Mouse (Mus musculus): ENCODE data around the gene Ift81. TPM values are rescaled to one million over a fixed set of nuclear protein-coding genes. Genes with fewer than 3 reads are reported as not detected.
"Not testable (repeated sequence)": the region's sequence is repeated elsewhere in the genome, so short reads cannot be mapped to it uniquely, and the experiment has no call there.

The Ift81 gene
- 10 to 100 TPM; 28.7 to 29.9 TPM for total RNA-seq (2021)
- long read RNA-seq, transcript Ift81-201 (19 exons, 2,950 nt) = major isoform, 14 of 23 reads
- long read RNA-seq, partial matches to known transcripts = 2 of 23 reads
- long read RNA-seq, other reads (novel, unspliced or antisense) = 7 of 23 reads

- DNase-seq (ENCODE audit: low spot score in 2 of 2) = peak; percentile 99
These were observed at the start of gene Ift81 for GRCm38 (mm10) chr5:122613908-122614732. Gene Ift81 (minus strand): TSS chr5:122614518.

- no peak for DNase-seq (ENCODE audit: low spot score in 2 of 2)
These were observed 48.2 kb upstream of the Ift81 start for GRCm38 (mm10) chr5:122662501-122662900.

- DNase-seq (ENCODE audit: low spot score in 2 of 2) = no peak
These were observed 42.5 kb upstream of the Ift81 start for GRCm38 (mm10) chr5:122656808-122657207.

- DNase-seq (ENCODE audit: low spot score in 2 of 2) = no peak
These were observed 39.9 kb upstream of the Ift81 start for GRCm38 (mm10) chr5:122654268-122654573.

- peak; percentile 15 to 31 for DNase-seq (ENCODE audit: low spot score in 2 of 2)
These were observed 39.3 kb upstream of the Ift81 start for GRCm38 (mm10) chr5:122653446-122654267.

- DNase-seq (ENCODE audit: low spot score in 2 of 2) = no peak
These were observed 38.8 kb upstream of the Ift81 start for GRCm38 (mm10) chr5:122653112-122653445.

GRCm38 (mm10) chr5:122652506-122652905 is 38.2 kb upstream of the Ift81 start:
- no peak for DNase-seq (ENCODE audit: low spot score in 2 of 2)

- DNase-seq (ENCODE audit: low spot score in 2 of 2) = no peak
These were observed 35.8 kb upstream of the Ift81 start for GRCm38 (mm10) chr5:122650100-122650499.

- no peak for DNase-seq (ENCODE audit: low spot score in 2 of 2)
These were observed 34.9 kb upstream of the Ift81 start for GRCm38 (mm10) chr5:122649264-122649663.

- not testable (repeated sequence) for DNase-seq (ENCODE audit: low spot score in 2 of 2)
These were observed 33.6 kb upstream of the Ift81 start for GRCm38 (mm10) chr5:122647952-122648374.

- DNase-seq (ENCODE audit: low spot score in 2 of 2) = peak in 1 of 2 experiments; percentile 18
These were observed 33.1 kb upstream of the Ift81 start for GRCm38 (mm10) chr5:122647256-122647924.

GRCm38 (mm10) chr5:122646050-122646449 is 31.7 kb upstream of the Ift81 start:
- DNase-seq (ENCODE audit: low spot score in 2 of 2) = no peak

GRCm38 (mm10) chr5:122645290-122645689 is 31.0 kb upstream of the Ift81 start:
- no peak for DNase-seq (ENCODE audit: low spot score in 2 of 2)

GRCm38 (mm10) chr5:122644111-122644607 is 29.8 kb upstream of the Ift81 start:
- DNase-seq (ENCODE audit: low spot score in 2 of 2) = peak; percentile 37 to 38

GRCm38 (mm10) chr5:122643701-122644100 is 29.4 kb upstream of the Ift81 start, which contains the start of gene P2rx7:
Gene P2rx7 (plus strand): TSS chr5:122643911.
- DNase-seq (ENCODE audit: low spot score in 2 of 2) = peak; percentile 50 to 70

GRCm38 (mm10) chr5:122639986-122640385 is 25.7 kb upstream of the Ift81 start:
- DNase-seq (ENCODE audit: low spot score in 2 of 2) = no peak

- no peak for DNase-seq (ENCODE audit: low spot score in 2 of 2)
These were observed 25.2 kb upstream of the Ift81 start for GRCm38 (mm10) chr5:122639517-122639916.

- no peak for DNase-seq (ENCODE audit: low spot score in 2 of 2)
These were observed 24.0 kb upstream of the Ift81 start for GRCm38 (mm10) chr5:122638296-122638695.

GRCm38 (mm10) chr5:122636958-122637357 is 22.6 kb upstream of the Ift81 start:
- no peak for DNase-seq (ENCODE audit: low spot score in 2 of 2)

GRCm38 (mm10) chr5:122636308-122636707 is 22.0 kb upstream of the Ift81 start:
- DNase-seq (ENCODE audit: low spot score in 2 of 2) = no peak

- DNase-seq (ENCODE audit: low spot score in 2 of 2) = no peak
These were observed 20.9 kb upstream of the Ift81 start for GRCm38 (mm10) chr5:122635228-122635627.

Data from layer of hippocampus, postnatal 10 days (tissue).